Mouse (Mus musculus) WW6 (cell line): ENCODE results near the gene Egfem1.

Experiments
- DNase-seq: peaks from one replicate; pipeline ENCODE4 v3.0.0-alpha.2; 2013; ENCODE audit warnings: low read depth, low spot score

Egfem1 gene

DNA sequence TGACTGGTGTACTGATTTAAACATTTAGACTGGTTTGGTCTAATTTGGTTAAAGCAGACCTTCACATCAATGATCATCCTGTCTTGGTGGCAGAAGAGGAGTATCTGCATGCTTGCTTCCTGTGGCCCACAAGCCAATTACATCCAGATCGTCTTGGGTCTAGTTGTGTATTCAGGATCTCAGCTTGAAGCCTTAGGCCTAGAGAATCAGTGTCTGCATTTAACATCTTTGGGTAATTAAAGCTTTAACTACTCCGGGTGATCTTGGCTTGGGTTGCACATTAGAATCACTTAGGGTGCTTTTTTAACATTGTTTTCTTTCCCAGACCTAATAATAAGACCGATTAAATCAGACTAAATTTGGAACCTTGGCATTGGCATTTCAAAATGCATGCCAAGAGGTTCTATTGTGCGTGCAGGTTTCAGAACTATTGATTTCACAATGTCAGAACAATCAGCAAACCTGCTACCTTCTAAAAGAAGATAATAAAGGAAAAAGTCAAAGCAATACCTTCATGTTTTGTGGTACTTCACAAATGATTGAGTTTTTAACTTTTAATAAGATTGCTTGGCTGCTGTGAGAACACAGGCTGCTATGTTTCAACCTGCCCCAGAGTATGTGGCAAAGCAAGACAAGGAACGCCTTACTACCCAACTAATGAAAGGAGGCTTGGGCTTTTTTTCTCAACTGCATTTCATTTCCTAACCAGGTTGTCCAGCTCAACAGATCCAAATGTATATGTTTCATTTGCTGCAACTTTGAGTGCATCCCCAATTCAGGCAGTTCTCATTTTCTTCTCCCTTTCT is 496.4 kb downstream of the Egfem1 start:
- no peak for DNase-seq

GRCm38 (mm10) chr3:29582749-29583148 is 500.9 kb downstream of the Egfem1 start:
- no peak for DNase-seq

- DNase-seq, result no peak
Observed at GRCm38 (mm10) chr3:29602140-29602539, 520.3 kb downstream of the Egfem1 start.

DNA sequence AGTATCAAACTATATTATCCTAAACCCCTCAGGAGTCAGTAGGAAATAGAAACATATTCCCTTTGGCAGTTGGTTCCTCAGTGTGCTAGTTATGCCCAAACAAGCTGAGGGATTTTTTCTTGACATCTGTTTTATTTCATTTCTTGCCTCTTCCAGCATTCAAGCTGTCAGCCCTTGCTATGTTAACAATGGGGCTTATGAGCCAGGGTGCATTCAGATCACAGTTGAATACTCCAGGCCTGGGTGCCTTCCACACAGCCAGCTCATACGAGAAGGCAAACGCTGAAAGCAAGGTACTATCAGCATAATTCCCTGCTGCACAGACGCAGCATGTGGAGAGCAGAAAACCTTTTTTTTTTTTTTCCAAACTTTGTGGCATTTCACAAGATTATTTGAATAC is 526.9 kb downstream of the Egfem1 start:
- DNase-seq, result no peak

GRCm38 (mm10) chr3:29609174-29609573 is 527.4 kb downstream of the Egfem1 start:
- DNase-seq, result no peak

DNA sequence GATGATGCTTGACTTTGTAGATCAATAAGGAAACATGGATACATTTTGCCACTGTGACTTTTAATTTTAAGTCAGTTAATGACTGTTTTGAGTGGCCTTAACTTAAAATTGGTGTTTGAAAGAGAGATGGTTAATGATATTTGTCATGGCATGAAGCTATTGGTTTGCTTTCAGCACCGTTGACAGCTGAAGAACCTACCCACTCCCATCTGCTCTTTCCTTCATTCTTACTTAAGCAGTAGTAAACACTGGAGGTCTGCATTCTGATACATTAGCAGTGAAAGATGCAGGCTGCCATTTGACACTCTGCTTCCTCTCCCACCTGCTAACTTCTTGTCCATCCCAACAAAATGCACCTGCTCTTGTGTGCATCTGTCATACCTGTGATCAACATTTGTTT is 537.8 kb downstream of the Egfem1 start:
- DNase-seq, result no peak

GRCm38 (mm10) chr3:29639819-29640218 is 558.0 kb downstream of the Egfem1 start:
- no peak for DNase-seq

DNA sequence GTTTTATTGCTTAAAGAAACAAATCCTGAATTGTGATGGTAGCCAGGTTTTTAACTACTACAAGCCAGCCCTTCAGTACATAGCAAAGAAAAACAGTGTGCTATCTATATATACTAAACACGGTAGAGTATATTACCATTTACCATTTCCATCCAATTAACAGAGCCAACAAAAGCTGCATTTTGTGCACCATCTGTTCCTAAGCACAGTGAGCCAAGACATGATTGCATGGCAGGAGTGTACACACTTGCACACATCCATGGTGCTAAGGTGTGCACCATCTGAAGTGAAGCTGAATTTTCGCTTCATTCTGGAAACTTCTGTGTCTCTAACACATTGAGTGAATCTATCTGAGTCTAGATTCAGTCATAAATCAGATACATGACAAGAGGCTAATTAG is 585.0 kb downstream of the Egfem1 start:
- no peak for DNase-seq

- DNase-seq, result no peak
Observed at GRCm38 (mm10) chr3:29689367-29690285, 607.8 kb downstream of the Egfem1 start.

- DNase-seq, result no peak
Observed at GRCm38 (mm10) chr3:29701126-29701525, 619.3 kb downstream of the Egfem1 start.

DNA sequence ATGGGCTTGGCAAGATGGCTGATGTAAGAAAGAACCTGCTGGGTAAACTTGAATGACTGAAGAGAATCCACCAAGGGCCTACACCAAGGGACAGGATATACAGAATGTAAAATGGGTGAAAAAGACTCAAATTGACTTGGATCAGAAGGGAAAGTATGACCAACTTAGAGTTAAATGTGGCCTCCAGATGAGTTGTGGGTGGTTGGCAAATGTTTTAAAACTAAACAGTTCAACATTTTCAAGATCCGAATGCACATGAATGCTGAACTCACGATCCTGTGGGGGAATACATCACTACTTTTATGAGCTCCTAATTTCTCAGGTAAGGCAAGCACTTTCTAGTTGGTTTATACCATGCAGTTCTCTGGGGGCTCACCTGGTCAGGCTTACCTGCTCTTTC is 625.0 kb downstream of the Egfem1 start:
- no peak for DNase-seq

GRCm38 (mm10) chr3:29707467-29707866 is 625.6 kb downstream of the Egfem1 start:
- DNase-seq, result no peak

- DNase-seq, result no peak
Observed at GRCm38 (mm10) chr3:29726376-29726967, 644.6 kb downstream of the Egfem1 start.

DNA sequence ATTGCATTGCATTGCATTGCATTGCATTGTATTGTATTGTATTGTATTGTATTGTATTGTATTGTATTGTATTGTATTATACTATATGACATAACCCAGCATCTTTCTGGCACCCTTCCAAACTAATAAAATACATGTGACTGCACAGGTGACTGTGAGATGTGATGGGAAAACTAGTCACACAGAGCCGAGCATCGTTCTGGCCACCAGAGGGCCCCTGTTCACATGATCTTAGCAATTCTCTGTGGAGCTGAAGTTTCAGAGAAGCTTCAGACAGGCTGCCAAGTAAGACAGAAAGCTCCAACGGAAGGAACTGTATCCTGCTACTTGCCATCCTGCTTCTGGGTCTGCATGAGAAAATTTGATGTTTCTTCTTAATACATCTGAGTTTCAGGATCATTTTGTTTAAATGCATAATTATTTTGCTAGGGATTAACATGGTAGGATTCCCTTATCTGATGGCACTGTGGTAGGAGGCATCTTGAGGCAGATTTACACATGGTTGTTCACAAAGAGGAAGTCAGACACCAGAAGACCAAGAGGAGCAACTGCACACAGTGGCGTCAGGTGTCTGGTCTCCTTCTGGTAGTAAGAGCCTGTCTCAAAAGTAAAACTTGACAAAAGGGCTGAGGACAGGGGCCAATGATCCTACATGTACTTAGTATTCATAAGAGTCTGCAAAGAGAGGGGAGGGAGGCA is 648.4 kb downstream of the Egfem1 start:
- DNase-seq, result no peak

DNA sequence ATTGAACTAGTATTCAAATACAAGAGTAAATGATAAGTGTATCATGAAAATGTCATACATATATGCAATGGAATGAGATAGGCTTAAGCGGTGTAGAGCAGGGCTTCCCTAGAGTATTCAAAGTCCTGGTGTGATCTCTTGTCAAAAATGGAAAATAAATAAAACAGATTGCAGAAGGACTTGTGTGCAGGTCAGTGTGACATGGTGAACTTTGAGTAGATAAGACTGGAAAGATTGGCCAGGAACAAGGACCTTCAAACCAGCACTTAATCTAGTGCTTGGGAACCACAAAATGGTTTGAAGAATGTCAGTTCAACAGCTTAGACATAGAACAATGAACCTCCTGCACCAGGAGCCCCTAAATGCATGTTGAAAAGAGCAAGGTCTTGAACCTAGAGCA is 649.7 kb downstream of the Egfem1 start:
- DNase-seq, result no peak

GRCm38 (mm10) chr3:29732626-29733025 is 650.8 kb downstream of the Egfem1 start:
- DNase-seq, result no peak

GRCm38 (mm10) chr3:29734251-29734650 is 652.4 kb downstream of the Egfem1 start:
- DNase-seq, result no peak

- DNase-seq, result no peak
Observed at GRCm38 (mm10) chr3:29739292-29739691, 657.5 kb downstream of the Egfem1 start.
